Mouse (Mus musculus) MEL (cell line): ENCODE measurements around the gene 1110059E24Rik. TPM values are rescaled to one million over a fixed set of nuclear protein-coding genes. Genes with fewer than 3 reads are reported as not detected.

Experiments used
- DNase-seq: peaks from one replicate; pipeline ENCODE4 v3.0.0; 2011; ENCODE audit warnings: low read depth, low spot score
- H3K27ac ChIP-seq: 2 replicates; pipeline ENCODE4 v1.5.1; 2012; ENCODE audit warnings: low read depth, mild to moderate bottlenecking, control low read depth, low read length, moderate library complexity; ENCODE audit not compliant: control insufficient read depth
- H3K27me3 ChIP-seq, 2 experiments: fragments of 150-350 bp in 1 of 2; sonication (generic) in 1 of 2; 2 replicates each; pipeline ENCODE4 v1.6.1; 2012; ENCODE audit warnings: low read length in 2 of 2, mild to moderate bottlenecking in 2 of 2, improper control_type of control experiment in 1 of 2, moderate library complexity in 1 of 2; ENCODE audit not compliant: insufficient read depth in 2 of 2, control insufficient read depth in 1 of 2
- H3K36me3 ChIP-seq, 2 experiments: 2 replicates each; pipeline ENCODE4 v1.6.1; 2012 to 2014; ENCODE audit warnings: low read length in 2 of 2, improper control_type of control experiment in 1 of 2, inconsistent platforms in 1 of 2, mild to moderate bottlenecking in 1 of 2; ENCODE audit not compliant: insufficient read depth in 2 of 2, control insufficient read depth in 1 of 2
- H3K4me1 ChIP-seq, 2 experiments: fragments of 150-350 bp in 1 of 2; sonication (generic) in 1 of 2; 2 replicates each; pipeline ENCODE4 v1.6.1; 2012; ENCODE audit warnings: low read length in 2 of 2, improper control_type of control experiment in 1 of 2, mild to moderate bottlenecking in 1 of 2; ENCODE audit not compliant: insufficient read depth in 2 of 2, control insufficient read depth in 1 of 2
- H3K4me3 ChIP-seq, 2 experiments: fragments of 150-350 bp in 1 of 2; sonication (generic) in 1 of 2; 2 replicates each; pipeline ENCODE4 v1.5.1; 2012; ENCODE audit warnings: low read depth in 2 of 2, low read length in 2 of 2, mild to moderate bottlenecking in 2 of 2, moderate library complexity in 2 of 2, control low read depth in 1 of 2, improper control_type of control experiment in 1 of 2; ENCODE audit not compliant: control insufficient read depth in 1 of 2, insufficient read depth in 1 of 2
- H3K79me2 ChIP-seq: 2 replicates; pipeline ENCODE4 v1.6.1; 2012; ENCODE audit warnings: mild to moderate bottlenecking, low read length, moderate library complexity; ENCODE audit not compliant: control insufficient read depth, poor library complexity, insufficient read depth
- H3K9ac ChIP-seq: 2 replicates; pipeline ENCODE4 v1.6.1; 2012; ENCODE audit warnings: low read depth, mild to moderate bottlenecking, control low read depth, low read length, moderate library complexity; ENCODE audit not compliant: control insufficient read depth, poor library complexity, severe bottlenecking
- H3K9me3 ChIP-seq: fragments of 150-350 bp; sonication (generic); replicated peaks from 2 replicates; pipeline ENCODE4 v1.6.1; 2012; ENCODE audit warnings: mild to moderate bottlenecking, low read length, improper control_type of control experiment, moderate library complexity; ENCODE audit not compliant: insufficient read depth
- BHLHE40 ChIP-seq: IDR thresholded peaks from 2 replicates; pipeline ENCODE4 v1.6.1; 2012; ENCODE audit warnings: low read depth, mild to moderate bottlenecking, inconsistent platforms, low read length, improper control_type of control experiment, borderline replicate concordance
- CHD2 ChIP-seq: IDR thresholded peaks from 2 replicates; pipeline ENCODE4 v1.6.1; 2011; ENCODE audit warnings: low read length, improper control_type of control experiment
- CTCF ChIP-seq, 3 experiments: IDR thresholded peaks in 2 of 3; conservative IDR thresholded peaks in 1 of 3; 2 replicates each; pipeline ENCODE4 v1.5.1; 2011 to 2012; ENCODE audit warnings: low read length in 3 of 3, low read depth in 2 of 3, mild to moderate bottlenecking in 2 of 3, improper control_type of control experiment in 1 of 3, inconsistent platforms in 1 of 3, mixed read lengths in 1 of 3, moderate library complexity in 1 of 3; ENCODE audit not compliant: control insufficient read depth in 1 of 3, insufficient read depth in 1 of 3, poor library complexity in 1 of 3, severe bottlenecking in 1 of 3
- E2F4 ChIP-seq: IDR thresholded peaks from 2 replicates; pipeline ENCODE4 v1.6.1; 2011; ENCODE audit warnings: low read depth, low read length, improper control_type of control experiment, borderline replicate concordance
- ELF1 ChIP-seq: IDR thresholded peaks from 2 replicates; pipeline ENCODE4 v1.6.1; 2014; ENCODE audit warnings: low read depth, mild to moderate bottlenecking, inconsistent platforms, low read length, improper control_type of control experiment, moderate library complexity
- EP300 ChIP-seq, 2 experiments: IDR thresholded peaks; 2 replicates each; pipeline ENCODE4 v1.6.1; 2011; ENCODE audit warnings: improper control_type of control experiment in 2 of 2, low read length in 2 of 2, low read depth in 1 of 2, mild to moderate bottlenecking in 1 of 2
- ETS1 ChIP-seq: IDR thresholded peaks from 2 replicates; pipeline ENCODE4 v1.6.1; 2012; ENCODE audit warnings: low read depth, mild to moderate bottlenecking, inconsistent platforms, low read length, improper control_type of control experiment, moderate library complexity
- HCFC1 ChIP-seq: IDR thresholded peaks from 2 replicates; pipeline ENCODE4 v1.6.1; 2012; ENCODE audit warnings: low read depth, mild to moderate bottlenecking, inconsistent platforms, low read length, improper control_type of control experiment, moderate library complexity
- JUND ChIP-seq: IDR thresholded peaks from 2 replicates; pipeline ENCODE4 v1.6.1; 2011; ENCODE audit warnings: low read depth, mild to moderate bottlenecking, improper control_type of control experiment, low read length
- KAT2A ChIP-seq: conservative IDR thresholded peaks from 2 replicates; pipeline ENCODE4 v1.6.1; 2012; ENCODE audit warnings: low read depth, low read length, improper control_type of control experiment, inconsistent platforms
- MAFK ChIP-seq: IDR thresholded peaks from 2 replicates; pipeline ENCODE4 v1.6.1; 2011; ENCODE audit warnings: low read depth, mild to moderate bottlenecking, low read length, improper control_type of control experiment, borderline replicate concordance
- MAZ ChIP-seq: IDR thresholded peaks from 2 replicates; pipeline ENCODE4 v1.6.1; 2012; ENCODE audit warnings: low read depth, mild to moderate bottlenecking, inconsistent platforms, low read length, improper control_type of control experiment
- MYB ChIP-seq: IDR thresholded peaks from 2 replicates; pipeline ENCODE4 v1.6.1; 2011; ENCODE audit warnings: mild to moderate bottlenecking, low read depth, low read length, improper control_type of control experiment
- MYC ChIP-seq: IDR thresholded peaks from 2 replicates; pipeline ENCODE4 v1.6.1; 2011; ENCODE audit warnings: low read depth, mild to moderate bottlenecking, low read length, improper control_type of control experiment, moderate library complexity
- RAD21 ChIP-seq: IDR thresholded peaks from 2 replicates; pipeline ENCODE4 v1.6.1; 2011; ENCODE audit warnings: mild to moderate bottlenecking, low read depth, low read length, improper control_type of control experiment
- RCOR1 ChIP-seq: IDR thresholded peaks from 2 replicates; pipeline ENCODE4 v1.6.1; 2012; ENCODE audit warnings: low read depth, mild to moderate bottlenecking, inconsistent platforms, low read length, improper control_type of control experiment
- SIN3A ChIP-seq: IDR thresholded peaks from 2 replicates; pipeline ENCODE4 v1.6.1; 2012; ENCODE audit warnings: low read length, improper control_type of control experiment, inconsistent platforms
- SMC3 ChIP-seq: IDR thresholded peaks from 2 replicates; pipeline ENCODE4 v1.6.1; 2011; ENCODE audit warnings: low read depth, low read length, improper control_type of control experiment
- TBP ChIP-seq: IDR thresholded peaks from 2 replicates; pipeline ENCODE4 v1.8.0; 2011; ENCODE audit warnings: low read depth, low read length, improper control_type of control experiment
- USF1 ChIP-seq: IDR thresholded peaks from 2 replicates; pipeline ENCODE4 v1.6.1; 2014; ENCODE audit warnings: low read depth, mild to moderate bottlenecking, inconsistent platforms, low read length, improper control_type of control experiment, moderate library complexity
- USF2 ChIP-seq, 2 experiments: IDR thresholded peaks; 2 replicates each; pipeline ENCODE4 v1.6.1; 2011 to 2012; ENCODE audit warnings: improper control_type of control experiment in 2 of 2, low read length in 2 of 2, borderline replicate concordance in 1 of 2, inconsistent platforms in 1 of 2, low read depth in 1 of 2, mild to moderate bottlenecking in 1 of 2; ENCODE audit not compliant: insufficient read depth in 1 of 2
- ZKSCAN1 ChIP-seq: IDR thresholded peaks from 2 replicates; pipeline ENCODE4 v1.6.1; 2012; ENCODE audit warnings: low read depth, mild to moderate bottlenecking, inconsistent platforms, low read length, improper control_type of control experiment, moderate library complexity
- ZNF384 ChIP-seq: IDR thresholded peaks from 2 replicates; pipeline ENCODE4 v1.6.1; 2012; ENCODE audit warnings: low read depth, mild to moderate bottlenecking, inconsistent platforms, low read length, improper control_type of control experiment
- polyA plus RNA-seq, 2 experiments: library from polyadenylated mRNA; stranded (reverse) in 1 of 2; unstranded in 1 of 2; fragments of >175 nt in 1 of 2; fragments of >200 nt in 1 of 2; gene quantifications; 2 replicates each; pipeline versions ENCODE4 v1.2.1 to v1.2.4; 2012; ENCODE audit warnings: low replicate concordance in 2 of 2, low read depth in 1 of 2; ENCODE audit not compliant: insufficient read length in 2 of 2, insufficient read depth in 1 of 2, missing spikeins in 1 of 2
- total RNA-seq: library from RNA; depleted of rRNA; stranded (reverse); fragments of 300-350 nt; gene quantifications from 2 replicates; pipeline ENCODE4 v1.2.3, GENCODE M21; 2012

Gene 1110059E24Rik
- total and polyA plus RNA-seq, 3 experiments, result 17.2 to 20.0 TPM; not detected in 1

- no peaks in the 10 kb centered on the region for H3K27me3 ChIP-seq
- peaks cover 0 to 2% of the 10 kb centered on the region in 2 experiments; a peak in 1 of 4 replicates for H3K4me1 ChIP-seq
- no peaks in the 10 kb centered on the region for H3K9me3 ChIP-seq
- no peak overlapping the region for H3K27ac ChIP-seq
- H3K36me3 ChIP-seq, result peaks cover 0 to 8% of the 10 kb centered on the region in 2 experiments; a peak in 2 of 4 replicates
- no peak for TF ChIP-seq E2F4
- H3K9ac ChIP-seq, result no peak overlapping the region
- DNase-seq, result no peak
- no peaks in the 10 kb centered on the region for H3K79me2 ChIP-seq
- H3K4me3 ChIP-seq, result no peak overlapping the region
Measured at GRCm38 (mm10) chr19:21577443-21577842, 75.3 kb downstream of the 1110059E24Rik start.

DNA sequence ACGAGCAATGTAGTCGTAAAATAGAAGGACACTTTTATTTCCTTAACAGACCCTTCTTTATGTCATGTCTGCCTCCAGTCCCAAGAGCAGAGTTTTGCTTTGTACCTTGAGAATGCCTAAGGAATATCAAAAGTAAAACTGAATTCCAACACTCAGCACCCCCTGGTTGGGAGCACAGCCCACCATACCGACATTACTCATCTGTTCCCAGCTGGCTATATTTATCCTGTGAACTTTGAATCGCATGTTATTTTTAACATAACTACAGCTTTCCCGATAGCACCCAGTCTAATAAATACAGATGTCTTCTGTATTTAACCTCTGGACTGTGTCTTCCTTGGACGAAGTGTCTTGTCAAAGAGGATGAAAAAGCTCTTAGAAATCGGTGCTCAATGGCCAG, 80.8 kb downstream of the 1110059E24Rik start:
- no peaks in the 10 kb centered on the region for H3K9me3 ChIP-seq
- no peaks in the 10 kb centered on the region for H3K79me2 ChIP-seq
- H3K4me1 ChIP-seq, result peaks cover 7 to 14% of the 10 kb centered on the region in 2 experiments; a peak in 3 of 4 replicates
- no peak overlapping the region for H3K4me3 ChIP-seq
- no peaks in the 10 kb centered on the region for H3K27me3 ChIP-seq
- H3K36me3 ChIP-seq, result peaks cover 0 to 15% of the 10 kb centered on the region in 2 experiments; a peak in 2 of 4 replicates
- no peak for TF ChIP-seq SIN3A
- TF ChIP-seq ETS1, result no peak
- TF ChIP-seq ZNF384, result no peak
- no peak for TF ChIP-seq USF2 (IDR thresholded peaks at IDR 0.05; ENCODE audit: borderline replicate concordance in 1 of 2, insufficient read depth in 1 of 2, low read depth in 1 of 2, low read length in 2 of 2)
- no peak for TF ChIP-seq KAT2A
- TF ChIP-seq BHLHE40, result no peak
- no peak for TF ChIP-seq TBP
- TF ChIP-seq USF1, result no peak
- TF ChIP-seq ZKSCAN1, result no peak
- no peak for TF ChIP-seq RCOR1
- TF ChIP-seq EP300 (IDR thresholded peaks at IDR 0.05; ENCODE audit: low read depth in 1 of 2, low read length in 2 of 2), result no peak
- no peak for DNase-seq
- no peak overlapping the region for H3K27ac ChIP-seq
- H3K9ac ChIP-seq, result no peak overlapping the region

- Histone ChIP-seq H3K27ac (no peak overlapping the region), H3K79me2 (no peaks in the 10 kb centered on the region), H3K9me3 (no peaks in the 10 kb centered on the region), H3K4me3 (peak overlapping the region; percentile 46 to 61; a peak in 3 of 4 replicates), H3K9ac (peak overlapping the region; percentile 45), H3K27me3 (no peaks in the 10 kb centered on the region), H3K4me1 (peaks cover 7 to 14% of the 10 kb centered on the region in 2 experiments; a peak in 3 of 4 replicates), H3K36me3 (peaks cover 0 to 15% of the 10 kb centered on the region in 2 experiments; a peak in 2 of 4 replicates)
- peak; percentile 90 for DNase-seq
- TF ChIP-seq RAD21 (peak; percentile 89), CHD2 (no peak), ZKSCAN1 (no peak), RCOR1 (peak; percentile 56; the same call in 1 of the 2 replicates), MYB (no peak), SMC3 (peak; percentile 98), JUND (0 out of 2 replicates have a peak, but pooled peaks have one; percentile 36), EP300 (IDR thresholded peaks at IDR 0.05; ENCODE audit: low read depth in 1 of 2, low read length in 2 of 2) (peak in 1 of 2 experiments; percentile 39; a peak in 1 of 4 replicates), USF1 (0 out of 2 replicates have a peak, but pooled peaks have one; percentile 43), ELF1 (no peak), MAZ (0 out of 2 replicates have a peak, but pooled peaks have one; percentile 45), HCFC1 (0 out of 2 replicates have a peak, but pooled peaks have one; percentile 35), SIN3A (peak; percentile 45; the same call in 1 of the 2 replicates), MYC (0 out of 2 replicates have a peak, but pooled peaks have one; percentile 26), CTCF (IDR thresholded peaks at IDR 0.05 in 2 of 3, conservative IDR thresholded peaks at IDR 0.05 in 1 of 3; ENCODE audit: control insufficient read depth in 1 of 3, insufficient read depth in 1 of 3, low read depth in 2 of 3, low read length in 3 of 3, poor library complexity in 1 of 3, severe bottlenecking in 1 of 3) (peak; percentile 78 to 93 (median 90)), MAFK (no peak), TBP (no peak)
Measured at GRCm38 (mm10) chr19:21571223-21571980, 81.4 kb downstream of the 1110059E24Rik start.
